Mouse (Mus musculus): ENCODE results near the gene Lima1. TPM values are rescaled to one million over a fixed set of nuclear protein-coding genes. Genes with fewer than 3 reads are reported as not detected.

Lima1 gene
- total RNA-seq, 1 experiment: 69.9 TPM

DNA sequence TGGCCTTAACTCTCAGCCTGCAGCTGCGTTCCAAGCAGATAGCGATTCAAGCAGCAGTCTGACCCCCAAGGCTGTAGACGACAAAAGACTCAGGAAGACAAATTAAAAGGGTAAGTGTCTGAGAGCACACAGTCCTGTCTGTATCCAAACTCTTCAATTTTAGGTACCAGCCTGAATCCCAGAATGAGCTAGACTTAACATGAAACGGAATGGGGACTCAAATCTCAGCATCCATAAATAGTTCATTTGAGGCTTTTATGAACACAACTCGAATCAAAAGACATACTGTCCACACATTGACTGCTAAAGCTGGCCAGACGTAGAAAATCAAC is 56.2 kb downstream of the Lima1 start:
- Histone ChIP-seq H3K9me3 (ENCODE audit: control insufficient read depth, insufficient read depth, low read depth, low read length) (no peaks in the 10 kb centered on the region), H3K36me3 (ENCODE audit: control insufficient read depth, insufficient read depth, low read length, poor library complexity, severe bottlenecking) (peaks cover 17% of the 10 kb centered on the region; the same call in 1 of the 2 replicates), H3K27ac (ENCODE audit: insufficient read depth, low read depth, low read length, poor library complexity, severe bottlenecking) (no peak overlapping the region), H3K4me3 (ENCODE audit: insufficient read depth in 1 of 2, low read depth in 1 of 2, low read length in 2 of 2, poor library complexity in 1 of 2, severe bottlenecking in 1 of 2) (no peak overlapping the region), H3K4me1 (ENCODE audit: control insufficient read depth in 2 of 2, insufficient read depth in 2 of 2, low read length in 2 of 2, poor library complexity in 1 of 2) (peaks cover 0 to 6% of the 10 kb centered on the region in 2 experiments; a peak in 2 of 4 replicates), H3K9ac (ENCODE audit: insufficient read depth, low read depth, low read length, poor library complexity, severe bottlenecking) (no peak overlapping the region; the same call in 1 of the 2 replicates)
- TF ChIP-seq HCFC1 (IDR thresholded peaks at IDR 0.05; ENCODE audit: borderline replicate concordance, insufficient read depth, low read length): no peak
- no peak for TF ChIP-seq CHD2 (IDR thresholded peaks at IDR 0.05; ENCODE audit: low read depth, low read length)
- in situ Hi-C loops (cut with MboI; ENCODE audit: low sequenced_read_pairs in 2 of 2, unreplicated experiment in 2 of 2): no loop called here
- no peak for DNase-seq (ENCODE audit: low read depth, low spot score)

- Histone ChIP-seq H3K36me3 (ENCODE audit: control insufficient read depth, insufficient read depth, low read length, poor library complexity, severe bottlenecking) (peaks cover 13% of the 10 kb centered on the region; the same call in 1 of the 2 replicates), H3K9ac (ENCODE audit: insufficient read depth, low read depth, low read length, poor library complexity, severe bottlenecking) (no peak overlapping the region; the same call in 1 of the 2 replicates), H3K4me1 (ENCODE audit: control insufficient read depth in 2 of 2, insufficient read depth in 2 of 2, low read length in 2 of 2, poor library complexity in 1 of 2) (peaks cover 0 to 6% of the 10 kb centered on the region in 2 experiments; a peak in 2 of 4 replicates), H3K9me3 (ENCODE audit: control insufficient read depth, insufficient read depth, low read depth, low read length) (no peaks in the 10 kb centered on the region), H3K27ac (ENCODE audit: insufficient read depth, low read depth, low read length, poor library complexity, severe bottlenecking) (no peak overlapping the region), H3K4me3 (ENCODE audit: insufficient read depth in 1 of 2, low read depth in 1 of 2, low read length in 2 of 2, poor library complexity in 1 of 2, severe bottlenecking in 1 of 2) (no peak overlapping the region)
- in situ Hi-C loops (cut with MboI; ENCODE audit: low sequenced_read_pairs in 2 of 2, unreplicated experiment in 2 of 2): no loop called here
- no peak for DNase-seq (ENCODE audit: low read depth, low spot score)
- TF ChIP-seq ZNF384 (IDR thresholded peaks at IDR 0.05; ENCODE audit: low read depth, low read length) (no peak), ZC3H11A (IDR thresholded peaks at IDR 0.05; ENCODE audit: borderline replicate concordance, low read depth, low read length) (no peak), CHD2 (IDR thresholded peaks at IDR 0.05; ENCODE audit: low read depth, low read length) (no peak), MAFK (IDR thresholded peaks at IDR 0.05; ENCODE audit: insufficient read depth, low read depth, low read length) (no peak), HCFC1 (IDR thresholded peaks at IDR 0.05; ENCODE audit: borderline replicate concordance, insufficient read depth, low read length) (no peak)
Measured at GRCm38 (mm10) chr15:99818321-99819108, 56.7 kb downstream of the Lima1 start.

DNA sequence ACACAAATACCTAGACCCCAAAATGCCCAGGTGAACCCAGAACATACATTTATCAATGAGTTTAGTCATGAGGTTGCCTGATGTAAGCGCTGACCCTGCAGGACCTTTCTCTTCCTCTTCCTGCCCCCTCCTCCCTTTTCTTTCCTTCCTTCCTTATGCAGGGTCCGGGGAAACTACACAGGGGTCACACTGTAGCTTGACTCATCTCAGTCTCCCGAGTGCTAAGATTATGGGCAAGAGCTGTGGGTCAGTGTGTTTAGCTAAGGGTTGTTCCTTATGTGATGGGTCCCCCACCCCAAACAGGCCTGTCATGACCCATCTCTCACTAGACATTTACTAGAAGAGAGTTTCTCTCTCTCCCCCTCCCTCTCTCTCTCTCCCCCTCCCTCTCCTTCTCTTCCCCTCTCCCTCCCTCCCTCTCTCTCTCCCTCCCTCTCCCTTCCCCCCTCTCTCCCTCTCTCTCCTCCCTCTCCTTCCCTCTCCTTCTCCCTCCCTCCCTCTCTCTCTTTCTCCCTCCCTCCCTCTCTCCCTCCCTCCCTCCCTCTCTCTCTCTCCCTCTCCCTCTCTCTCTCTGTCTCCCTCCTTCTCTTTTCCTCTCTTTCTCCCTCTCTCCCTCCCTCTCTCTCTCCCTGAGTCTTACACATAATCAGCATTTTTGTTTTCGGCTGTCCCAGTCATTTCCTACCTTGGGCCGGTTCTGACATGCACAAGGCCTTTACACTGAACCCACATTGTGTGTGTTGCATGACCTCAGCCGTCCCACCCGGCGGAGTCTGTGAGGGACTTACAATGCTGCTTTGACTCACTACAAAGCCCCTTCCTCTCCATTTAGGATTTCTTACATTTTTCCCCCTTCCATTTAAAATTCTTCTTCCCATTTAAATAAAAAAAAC is 57.7 kb downstream of the Lima1 start:
- Histone ChIP-seq H3K9me3 (ENCODE audit: control insufficient read depth, insufficient read depth, low read depth, low read length) (no peaks in the 10 kb centered on the region), H3K4me1 (ENCODE audit: control insufficient read depth in 2 of 2, insufficient read depth in 2 of 2, low read length in 2 of 2, poor library complexity in 1 of 2) (peaks cover 0 to 6% of the 10 kb centered on the region in 2 experiments; a peak in 2 of 4 replicates), H3K36me3 (ENCODE audit: control insufficient read depth, insufficient read depth, low read length, poor library complexity, severe bottlenecking) (peaks cover 14% of the 10 kb centered on the region; the same call in 1 of the 2 replicates), H3K4me3 (ENCODE audit: insufficient read depth in 1 of 2, low read depth in 1 of 2, low read length in 2 of 2, poor library complexity in 1 of 2, severe bottlenecking in 1 of 2) (no peak overlapping the region), H3K9ac (ENCODE audit: insufficient read depth, low read depth, low read length, poor library complexity, severe bottlenecking) (no peak overlapping the region), H3K27ac (ENCODE audit: insufficient read depth, low read depth, low read length, poor library complexity, severe bottlenecking) (no peak overlapping the region)
- no peak for DNase-seq (ENCODE audit: low read depth, low spot score)
- TF ChIP-seq MAFK (IDR thresholded peaks at IDR 0.05; ENCODE audit: insufficient read depth, low read depth, low read length) (no peak), CHD2 (IDR thresholded peaks at IDR 0.05; ENCODE audit: low read depth, low read length) (no peak), ZC3H11A (IDR thresholded peaks at IDR 0.05; ENCODE audit: borderline replicate concordance, low read depth, low read length) (no peak), HCFC1 (IDR thresholded peaks at IDR 0.05; ENCODE audit: borderline replicate concordance, insufficient read depth, low read length) (no peak), ZNF384 (IDR thresholded peaks at IDR 0.05; ENCODE audit: low read depth, low read length) (no peak)
- in situ Hi-C loops (cut with MboI; ENCODE audit: low sequenced_read_pairs in 2 of 2, unreplicated experiment in 2 of 2): no loop called here

GRCm38 (mm10) chr15:99815999-99816398 is 59.3 kb downstream of the Lima1 start:
- H3K9me3 ChIP-seq (ENCODE audit: control insufficient read depth, insufficient read depth, low read depth, low read length): no peaks in the 10 kb centered on the region
- H3K36me3 ChIP-seq (ENCODE audit: control insufficient read depth, insufficient read depth, low read length, poor library complexity, severe bottlenecking): peaks cover 14% of the 10 kb centered on the region; the same call in 1 of the 2 replicates
- TF ChIP-seq ZC3H11A (IDR thresholded peaks at IDR 0.05; ENCODE audit: borderline replicate concordance, low read depth, low read length) (no peak), MAFK (IDR thresholded peaks at IDR 0.05; ENCODE audit: insufficient read depth, low read depth, low read length) (no peak)
- H3K27ac ChIP-seq (ENCODE audit: insufficient read depth, low read depth, low read length, poor library complexity, severe bottlenecking): no peak overlapping the region
- H3K9ac ChIP-seq (ENCODE audit: insufficient read depth, low read depth, low read length, poor library complexity, severe bottlenecking): no peak overlapping the region
- no peak overlapping the region for H3K4me3 ChIP-seq (ENCODE audit: insufficient read depth in 1 of 2, low read depth in 1 of 2, low read length in 2 of 2, poor library complexity in 1 of 2, severe bottlenecking in 1 of 2)
- in situ Hi-C loops (cut with MboI; ENCODE audit: low sequenced_read_pairs in 2 of 2, unreplicated experiment in 2 of 2): no loop called here
- no peak for DNase-seq (ENCODE audit: low read depth, low spot score)
- H3K4me1 ChIP-seq (ENCODE audit: control insufficient read depth in 2 of 2, insufficient read depth in 2 of 2, low read length in 2 of 2, poor library complexity in 1 of 2): peaks cover 0 to 6% of the 10 kb centered on the region in 2 experiments; a peak in 2 of 4 replicates
